Mouse (Mus musculus) ES-E14 (cell line): Measurements from ENCODE around the gene Cdc14a. TPM values are rescaled to one million over a fixed set of nuclear protein-coding genes. Genes with fewer than 3 reads are reported as not detected.

Source experiments
- DNase-seq: peaks from one replicate; pipeline ENCODE4 v3.0.0-alpha.2; 2013; ENCODE audit warnings: low read depth, low spot score
- H3K27ac ChIP-seq: 2 replicates; pipeline ENCODE4 v1.5.1; 2012; ENCODE audit warnings: low read depth, mild to moderate bottlenecking, low read length, moderate library complexity, mixed read lengths; ENCODE audit not compliant: poor library complexity, insufficient read depth, severe bottlenecking
- H3K36me3 ChIP-seq: 2 replicates; pipeline ENCODE4 v1.6.1; 2012; ENCODE audit warnings: mild to moderate bottlenecking, low read length, moderate library complexity, mixed read lengths; ENCODE audit not compliant: control insufficient read depth, poor library complexity, insufficient read depth, severe bottlenecking
- H3K4me1 ChIP-seq, 2 experiments: fragments of 150-350 bp in 1 of 2; sonication (generic) in 1 of 2; 2 replicates each; pipeline ENCODE4 v1.6.1; 2012; ENCODE audit warnings: low read length in 2 of 2, mild to moderate bottlenecking in 1 of 2, mixed read lengths in 1 of 2; ENCODE audit not compliant: control insufficient read depth in 2 of 2, insufficient read depth in 2 of 2, poor library complexity in 1 of 2
- H3K4me3 ChIP-seq, 2 experiments: fragments of 150-350 bp in 1 of 2; sonication (generic) in 1 of 2; 2 replicates each; pipeline ENCODE4 v1.5.1; 2012; ENCODE audit warnings: low read length in 2 of 2, low read depth in 1 of 2, mild to moderate bottlenecking in 1 of 2, mixed read lengths in 1 of 2; ENCODE audit not compliant: insufficient read depth in 1 of 2, poor library complexity in 1 of 2, severe bottlenecking in 1 of 2
- H3K9ac ChIP-seq: 2 replicates; pipeline ENCODE4 v1.6.1; 2012; ENCODE audit warnings: low read depth, mild to moderate bottlenecking, low read length, mixed read lengths; ENCODE audit not compliant: poor library complexity, insufficient read depth, severe bottlenecking
- H3K9me3 ChIP-seq: fragments of 150-350 bp; sonication (generic); 2 replicates; pipeline ENCODE4 v1.6.1; 2012; ENCODE audit warnings: low read depth, mild to moderate bottlenecking, low read length; ENCODE audit not compliant: control insufficient read depth, insufficient read depth
- CHD2 ChIP-seq: IDR thresholded peaks from 2 replicates; pipeline ENCODE4 v1.6.1; 2014; ENCODE audit warnings: mild to moderate bottlenecking, low read depth, low read length, inconsistent platforms
- HCFC1 ChIP-seq: IDR thresholded peaks from 2 replicates; pipeline ENCODE4 v1.6.1; 2012; ENCODE audit warnings: low read length, inconsistent platforms, borderline replicate concordance; ENCODE audit not compliant: insufficient read depth
- MAFK ChIP-seq: IDR thresholded peaks from 2 replicates; pipeline ENCODE4 v1.6.1; 2014; ENCODE audit warnings: mild to moderate bottlenecking, low read depth, low read length, inconsistent platforms; ENCODE audit not compliant: insufficient read depth
- ZC3H11A ChIP-seq: IDR thresholded peaks from 2 replicates; pipeline ENCODE4 v1.6.1; 2012; ENCODE audit warnings: low read depth, mild to moderate bottlenecking, inconsistent platforms, low read length, borderline replicate concordance
- ZNF384 ChIP-seq: IDR thresholded peaks from 2 replicates; pipeline ENCODE4 v1.6.1; 2012; ENCODE audit warnings: low read depth, low read length, inconsistent platforms
- in situ Hi-C, 2 experiments: fragments of 600-800 bp; cut with MboI; formaldehyde crosslinking; loops; one replicate each; pipeline ENCODE4 v1.15.1; 2025; ENCODE audit warnings: low sequenced_read_pairs in 2 of 2, inconsistent platforms in 1 of 2; ENCODE audit not compliant: unreplicated experiment in 2 of 2
- total RNA-seq: library from RNA; depleted of rRNA; stranded (reverse); fragments of 300-350 nt; gene quantifications from 2 replicates; pipeline ENCODE4 v1.2.3, GENCODE M21; 2012

Gene Cdc14a
- total RNA-seq, 1 experiment, result 3.5 TPM

- in situ Hi-C loops, result no loop called here
- no peak for TF ChIP-seq ZC3H11A
- no peak for TF ChIP-seq MAFK
- TF ChIP-seq CHD2, result no peak
- no peak for TF ChIP-seq HCFC1
- TF ChIP-seq ZNF384, result no peak
- peaks cover 0 to under 1% of the 10 kb centered on the region in 2 experiments; a peak in 2 of 4 replicates for H3K4me1 ChIP-seq
Observed at GRCm38 (mm10) chr3:116375442-116375841, 48.4 kb downstream of the Cdc14a start.

GRCm38 (mm10) chr3:116374486-116374885 lies 49.3 kb downstream of the Cdc14a start:
- DNase-seq, result no peak
- H3K9me3 ChIP-seq, result no peaks in the 10 kb centered on the region
- no peak overlapping the region for H3K27ac ChIP-seq
- no peaks in the 10 kb centered on the region for H3K4me1 ChIP-seq
- no peaks in the 10 kb centered on the region for H3K36me3 ChIP-seq
- H3K9ac ChIP-seq, result no peak overlapping the region
- no peak for TF ChIP-seq HCFC1
- TF ChIP-seq MAFK, result no peak
- TF ChIP-seq ZC3H11A, result no peak
- TF ChIP-seq CHD2, result no peak
- no peak for TF ChIP-seq ZNF384
- in situ Hi-C loops, result no loop called here
- no peak overlapping the region for H3K4me3 ChIP-seq

More at GRCm38 (mm10) chr3:116375442-116375841, 48.4 kb downstream of the Cdc14a start:
- no peak for DNase-seq
- no peak overlapping the region for H3K4me3 ChIP-seq
- H3K36me3 ChIP-seq, result no peaks in the 10 kb centered on the region
- no peak overlapping the region for H3K9ac ChIP-seq
- no peaks in the 10 kb centered on the region for H3K9me3 ChIP-seq
- no peak overlapping the region for H3K27ac ChIP-seq

GRCm38 (mm10) chr3:116373196-116373595 lies 50.6 kb downstream of the Cdc14a start:
- H3K4me1 ChIP-seq, result no peaks in the 10 kb centered on the region
- no peak overlapping the region for H3K27ac ChIP-seq
- DNase-seq, result no peak
- no peak overlapping the region for H3K4me3 ChIP-seq
- no peak for TF ChIP-seq HCFC1
- TF ChIP-seq MAFK, result no peak
- TF ChIP-seq ZNF384, result no peak
- TF ChIP-seq CHD2, result no peak
- TF ChIP-seq ZC3H11A, result no peak
- no peaks in the 10 kb centered on the region for H3K9me3 ChIP-seq
- in situ Hi-C loops, result no loop called here
- no peaks in the 10 kb centered on the region for H3K36me3 ChIP-seq
- no peak overlapping the region for H3K9ac ChIP-seq

GRCm38 (mm10) chr3:116368868-116369437 lies 54.9 kb downstream of the Cdc14a start:
- in situ Hi-C loops, result no loop called here
- no peak overlapping the region for H3K4me3 ChIP-seq
- no peak overlapping the region for H3K9ac ChIP-seq
- no peak overlapping the region for H3K27ac ChIP-seq
- H3K4me1 ChIP-seq, result no peaks in the 10 kb centered on the region
- no peaks in the 10 kb centered on the region for H3K9me3 ChIP-seq
- no peak for DNase-seq
- TF ChIP-seq CHD2 (no peak), MAFK (no peak), ZNF384 (no peak), ZC3H11A (no peak), HCFC1 (no peak)
- H3K36me3 ChIP-seq, result no peaks in the 10 kb centered on the region

- Histone ChIP-seq H3K4me1 (no peaks in the 10 kb centered on the region), H3K27ac (no peak overlapping the region), H3K9me3 (no peaks in the 10 kb centered on the region), H3K9ac (no peak overlapping the region), H3K4me3 (no peak overlapping the region), H3K36me3 (no peaks in the 10 kb centered on the region)
- in situ Hi-C loops, result no loop called here
- TF ChIP-seq ZC3H11A (no peak), MAFK (no peak), CHD2 (no peak), ZNF384 (no peak), HCFC1 (no peak)
- DNase-seq, result no peak
Observed at GRCm38 (mm10) chr3:116366125-116366524, 57.7 kb downstream of the Cdc14a start.
